Mouse (Mus musculus): ENCODE measurements around the gene Tsc22d2. TPM values are rescaled to one million over a fixed set of nuclear protein-coding genes. Genes with fewer than 3 reads are reported as not detected.

Gene Tsc22d2
- polyA plus RNA-seq, 1 experiment from 2014 or later = 13.6 TPM

DNA sequence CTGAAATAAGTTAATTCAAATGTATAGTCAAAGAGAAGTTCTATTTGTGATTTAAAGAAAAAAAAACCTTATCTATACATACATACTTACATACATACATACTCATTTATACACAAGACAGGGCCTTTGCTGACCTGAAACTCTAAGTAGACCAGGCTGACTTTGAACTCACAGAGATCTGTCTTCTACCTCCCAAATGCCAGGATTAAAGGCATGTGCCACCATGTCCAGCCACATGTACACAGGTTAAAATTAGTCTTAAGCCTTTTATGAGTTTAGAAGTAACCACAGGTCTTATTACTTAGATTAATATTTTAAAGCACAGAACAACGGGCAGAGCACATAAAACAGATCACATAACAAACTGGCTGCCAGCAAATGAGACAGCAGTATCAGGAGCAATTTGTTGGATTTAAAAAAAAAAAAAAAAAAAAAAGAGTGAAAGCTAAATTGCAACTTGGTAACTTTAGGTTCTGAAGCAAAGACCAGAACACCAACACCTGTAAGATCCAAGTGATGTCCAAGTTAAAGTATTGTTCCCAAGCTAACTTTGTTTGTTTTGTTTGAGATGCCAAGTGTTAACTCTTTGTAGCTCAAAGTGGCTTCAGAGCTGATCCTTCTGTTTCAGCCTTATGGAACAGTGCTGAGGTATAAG is 101.6 kb downstream of the Tsc22d2 start:
- Histone ChIP-seq H3K27me3 (ENCODE audit: control insufficient read depth, insufficient read depth, low read length) (no peaks in the 10 kb centered on the region), H3K4me3 (ENCODE audit: low read depth, low read length) (no peak overlapping the region), H3K36me3 (ENCODE audit: control insufficient read depth, insufficient read depth, low read length) (no peaks in the 10 kb centered on the region), H3K9me3 (ENCODE audit: control insufficient read depth, low read length) (no peaks in the 10 kb centered on the region), H3K9ac (ENCODE audit: low read length) (no peak overlapping the region), H3K27ac (ENCODE audit: low read depth, low read length) (no peak overlapping the region), H3K4me1 (ENCODE audit: control insufficient read depth, insufficient read depth, low read length) (no peaks in the 10 kb centered on the region), H3K4me2 (ENCODE audit: low read depth) (no peak overlapping the region)
- 90% methylated on average over 1 of the region's 1 CpGs for WGBS
- ATAC-seq (ENCODE audit: insufficient read depth, low FRiP score, low TSS enrichment) (no peak), DNase-seq (ENCODE audit: low spot score) (no peak)

Other genes starting within 250 kb of the Tsc22d2 start
- 57.4 and 67.3 TPM in 2 replicates for gene Eif2a, start 111.1 kb downstream of the Tsc22d2 start, polyA plus RNA-seq (2014; fragmentation: Nextera tagmentation; extraction: Ambion mirVana)
- gene Serp1, start 111.2 kb downstream of the Tsc22d2 start, polyA plus RNA-seq (2014; fragmentation: Nextera tagmentation; extraction: Ambion mirVana) = 148 and 151 TPM in 2 replicates
- 25.6 and 28.1 TPM in 2 replicates for gene Selenot, start 161.9 kb downstream of the Tsc22d2 start, polyA plus RNA-seq (2014; fragmentation: Nextera tagmentation; extraction: Ambion mirVana)
- not detected in 2 replicates for gene Erich6, start 222.5 kb downstream of the Tsc22d2 start, polyA plus RNA-seq (2014; fragmentation: Nextera tagmentation; extraction: Ambion mirVana)

Data from neural tube, embryonic 11.5 days (tissue).